Mouse (Mus musculus) CH12.LX (cell line): ENCODE measurements at regions not wholly inside any gene's neighbourhood (a gene's known extent, or its start where the extent isn't known, plus 50 kb on each side); places are given as distances from the start of the nearest gene placed in this dataset.
A peak's percentile ranks its signal among the peaks of the same experiment; 100 is the strongest.

Experiments
- DNase-seq: peaks from one replicate; pipeline ENCODE4 v3.0.0-alpha.2; 2013; ENCODE audit errors: extremely low read depth
- H3K27ac ChIP-seq: 2 replicates; pipeline ENCODE4 v1.5.1; 2012; ENCODE audit warnings: low read depth, mild to moderate bottlenecking, control low read depth, moderate library complexity; ENCODE audit not compliant: insufficient read depth
- H3K27me3 ChIP-seq: replicated peaks from 2 replicates; pipeline ENCODE3; 2012; ENCODE audit warnings: inconsistent platforms
- H3K36me3 ChIP-seq, 2 experiments: replicated peaks in 1 of 2; 2 replicates each; pipeline versions ENCODE3 to v1.6.1; 2012; ENCODE audit warnings: inconsistent platforms in 1 of 2, low read length in 1 of 2, mild to moderate bottlenecking in 1 of 2, mixed read lengths in 1 of 2, moderate library complexity in 1 of 2; ENCODE audit not compliant: control insufficient read depth in 1 of 2, insufficient read depth in 1 of 2
- H3K4me1 ChIP-seq, 2 experiments: 2 replicates each; pipeline ENCODE4 v1.6.1; 2012; ENCODE audit warnings: inconsistent platforms in 1 of 2, moderate library complexity in 1 of 2; ENCODE audit not compliant: insufficient read depth in 2 of 2, control insufficient read depth in 1 of 2
- H3K4me2 ChIP-seq: 2 replicates; pipeline ENCODE4 v1.6.1; 2012; ENCODE audit warnings: low read depth, mild to moderate bottlenecking, control low read depth; ENCODE audit not compliant: poor library complexity, insufficient read depth, severe bottlenecking
- H3K4me3 ChIP-seq, 3 experiments: fragments of 150-350 bp in 1 of 3; sonication (generic) in 1 of 3; replicated peaks in 1 of 3; 2 replicates each; pipeline versions ENCODE3 to v1.5.1; 2011 to 2012; ENCODE audit warnings: low read depth in 2 of 3, low read length in 2 of 3, mild to moderate bottlenecking in 2 of 3, moderate library complexity in 2 of 3, control low read depth in 1 of 3, improper control_type of control experiment in 1 of 3, inconsistent platforms in 1 of 3, mixed read lengths in 1 of 3; ENCODE audit not compliant: poor library complexity in 1 of 3
- H3K79me2 ChIP-seq: replicated peaks from 2 replicates; pipeline ENCODE4 v1.6.1; 2012; ENCODE audit warnings: mild to moderate bottlenecking, moderate library complexity; ENCODE audit not compliant: control insufficient read depth, poor library complexity, insufficient read depth, severe bottlenecking; ENCODE audit errors: extremely low read depth
- H3K9ac ChIP-seq: 2 replicates; pipeline ENCODE4 v1.6.1; 2012; ENCODE audit warnings: low read depth, mild to moderate bottlenecking, control low read depth, moderate library complexity; ENCODE audit not compliant: insufficient read depth
- H3K9me3 ChIP-seq: replicated peaks from 2 replicates; pipeline ENCODE3; 2012; ENCODE audit warnings: low read length, inconsistent platforms, mixed read lengths
- BHLHE40 ChIP-seq: IDR thresholded peaks from 2 replicates; pipeline ENCODE4 v1.6.1; 2011; ENCODE audit warnings: mild to moderate bottlenecking, low read depth, low read length, improper control_type of control experiment
- CHD1 ChIP-seq: IDR thresholded peaks from 2 replicates; pipeline ENCODE4 v1.6.1; 2012; ENCODE audit warnings: low read depth, low read length, improper control_type of control experiment, inconsistent platforms
- CTCF ChIP-seq, 2 experiments: IDR thresholded peaks in 1 of 2; conservative IDR thresholded peaks in 1 of 2; 2 replicates each; pipeline ENCODE4 v1.5.1; 2011 to 2012; ENCODE audit warnings: low read depth in 2 of 2, low read length in 2 of 2, improper control_type of control experiment in 1 of 2, inconsistent platforms in 1 of 2, mild to moderate bottlenecking in 1 of 2, moderate library complexity in 1 of 2
- E2F4 ChIP-seq: IDR thresholded peaks from 2 replicates; pipeline ENCODE4 v1.6.1; 2011; ENCODE audit warnings: low read depth, low read length, improper control_type of control experiment; ENCODE audit not compliant: insufficient replicate concordance
- ELF1 ChIP-seq: IDR thresholded peaks from 2 replicates; pipeline ENCODE4 v1.6.1; 2014; ENCODE audit warnings: low read depth, mild to moderate bottlenecking, inconsistent platforms, low read length, improper control_type of control experiment
- EP300 ChIP-seq: IDR thresholded peaks from 2 replicates; pipeline ENCODE4 v1.6.1; 2011; ENCODE audit warnings: low read length, improper control_type of control experiment
- GABPA ChIP-seq: IDR thresholded peaks from 2 replicates; pipeline ENCODE4 v1.6.1; 2012; ENCODE audit warnings: low read depth, low read length, improper control_type of control experiment, inconsistent platforms; ENCODE audit not compliant: insufficient replicate concordance
- HCFC1 ChIP-seq: IDR thresholded peaks from 2 replicates; pipeline ENCODE4 v1.6.1; 2012; ENCODE audit warnings: low read depth, mild to moderate bottlenecking, inconsistent platforms, low read length, improper control_type of control experiment
- KAT2A ChIP-seq: IDR thresholded peaks from 2 replicates; pipeline ENCODE4 v1.6.1; 2012; ENCODE audit warnings: low read length, improper control_type of control experiment, inconsistent platforms; ENCODE audit not compliant: insufficient replicate concordance
- MAX ChIP-seq: IDR thresholded peaks from 2 replicates; pipeline ENCODE4 v1.6.1; 2011; ENCODE audit warnings: low read length, improper control_type of control experiment
- MEF2A ChIP-seq: IDR thresholded peaks from 2 replicates; pipeline ENCODE4 v1.6.1; 2014; ENCODE audit warnings: low read depth, mild to moderate bottlenecking, inconsistent platforms, low read length, improper control_type of control experiment, borderline replicate concordance
- MXI1 ChIP-seq: IDR thresholded peaks from 2 replicates; pipeline ENCODE4 v1.6.1; 2011; ENCODE audit warnings: mild to moderate bottlenecking, low read depth, low read length, improper control_type of control experiment
- MYC ChIP-seq: IDR thresholded peaks from 2 replicates; pipeline ENCODE4 v1.6.1; 2011; ENCODE audit warnings: low read depth, mild to moderate bottlenecking, improper control_type of control experiment, low read length
- NELFE ChIP-seq: IDR thresholded peaks from 2 replicates; pipeline ENCODE4 v1.6.1; 2011; ENCODE audit warnings: low read depth, low read length, improper control_type of control experiment
- NRF1 ChIP-seq: IDR thresholded peaks from 2 replicates; pipeline ENCODE4 v1.6.1; 2014; ENCODE audit warnings: low read depth, mild to moderate bottlenecking, inconsistent platforms, low read length, improper control_type of control experiment, moderate library complexity
- POLR2A ChIP-seq: IDR thresholded peaks from 2 replicates; pipeline ENCODE4 v1.6.1; 2011; ENCODE audit warnings: low read depth, mild to moderate bottlenecking, improper control_type of control experiment, low read length
- POLR2AphosphoS2 ChIP-seq: IDR thresholded peaks from 2 replicates; pipeline ENCODE4 v1.6.1; 2011; ENCODE audit warnings: low read depth, low read length, improper control_type of control experiment
- RAD21 ChIP-seq: IDR thresholded peaks from 2 replicates; pipeline ENCODE4 v1.6.1; 2011; ENCODE audit warnings: low read depth, mild to moderate bottlenecking, low read length, improper control_type of control experiment, moderate library complexity
- RCOR1 ChIP-seq: conservative IDR thresholded peaks from 2 replicates; pipeline ENCODE4 v1.6.1; 2012; ENCODE audit warnings: low read depth, mild to moderate bottlenecking, inconsistent platforms, low read length, improper control_type of control experiment
- SIN3A ChIP-seq: IDR thresholded peaks from 2 replicates; pipeline ENCODE4 v1.6.1; 2012; ENCODE audit warnings: low read length, improper control_type of control experiment, inconsistent platforms
- TBP ChIP-seq: conservative IDR thresholded peaks from 2 replicates; pipeline ENCODE4 v1.6.1; 2011; ENCODE audit warnings: low read depth, low read length, improper control_type of control experiment
- TCF12 ChIP-seq: IDR thresholded peaks from 2 replicates; pipeline ENCODE4 v1.6.1; 2014; ENCODE audit warnings: low read depth, mild to moderate bottlenecking, inconsistent platforms, low read length, improper control_type of control experiment
- UBTF ChIP-seq: IDR thresholded peaks from 2 replicates; pipeline ENCODE4 v1.6.1; 2012; ENCODE audit warnings: low read depth, mild to moderate bottlenecking, inconsistent platforms, low read length, improper control_type of control experiment, moderate library complexity
- USF1 ChIP-seq: IDR thresholded peaks from 2 replicates; pipeline ENCODE4 v1.6.1; 2014; ENCODE audit warnings: low read depth, mild to moderate bottlenecking, inconsistent platforms, low read length, improper control_type of control experiment
- ZKSCAN1 ChIP-seq: IDR thresholded peaks from 2 replicates; pipeline ENCODE4 v1.6.1; 2012; ENCODE audit warnings: low read depth, inconsistent platforms, low read length, improper control_type of control experiment, borderline replicate concordance
- ZMIZ1 ChIP-seq: IDR thresholded peaks from 2 replicates; pipeline ENCODE4 v1.6.1; 2012; ENCODE audit warnings: low read depth, mild to moderate bottlenecking, inconsistent platforms, low read length, improper control_type of control experiment
- ZNF384 ChIP-seq: IDR thresholded peaks from 2 replicates; pipeline ENCODE4 v1.6.1; 2012; ENCODE audit warnings: low read depth, low read length, improper control_type of control experiment, inconsistent platforms
- dilution Hi-C: fragments of 300-500 bp; cut with MboI; formaldehyde crosslinking; loops from 2 replicates; pipeline ENCODE4 v1.14.3; 2020; ENCODE audit warnings: low sequenced_read_pairs; ENCODE audit not compliant: extremely low pct_unique_long_range_greater_than_20kb, extremely low pct_ligation_motif_present
- in situ Hi-C: fragments of 300-500 bp; cut with MboI; formaldehyde crosslinking; loops from 3 replicates; pipeline ENCODE4 v1.14.3; 2019; ENCODE audit warnings: low sequenced_read_pairs, low pct_ligation_motif_present, low pct_unique_long_range_greater_than_20kb, mixed read lengths

DNA sequence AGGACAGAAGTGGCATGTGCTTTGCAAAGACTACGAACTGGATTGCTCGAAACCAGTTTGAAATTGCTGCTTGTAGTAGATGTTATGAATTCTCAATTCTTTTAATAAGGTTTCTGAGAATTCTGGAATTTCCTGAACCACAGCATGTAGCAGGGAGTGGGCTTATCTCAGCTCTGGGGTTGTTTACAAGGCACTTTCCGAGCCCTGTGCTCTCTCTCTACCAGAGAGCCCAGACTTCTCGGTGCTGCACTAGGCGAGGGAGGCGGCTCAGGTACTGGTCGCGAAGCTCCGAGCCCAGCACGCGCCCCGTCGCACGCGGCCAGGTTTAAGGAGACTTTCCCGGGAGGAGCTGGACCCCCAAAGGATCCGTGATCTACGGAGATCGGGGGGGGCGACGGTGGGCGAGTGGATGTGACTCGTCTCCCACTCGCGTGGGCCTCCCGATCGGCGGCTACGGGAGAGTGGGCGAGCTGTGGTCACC is 51.9 kb upstream of the Gpc5 start:
- TF ChIP-seq ZKSCAN1 = no peak
- TF ChIP-seq RCOR1 = no peak
- peak; percentile 82 for TF ChIP-seq MYC
- no peak for TF ChIP-seq GABPA
- peak; percentile 88; the same call in 1 of the 2 replicates for TF ChIP-seq CHD1
- TF ChIP-seq MXI1 = no peak
- peak; percentile 9; the same call in 1 of the 2 replicates for TF ChIP-seq SIN3A
- in situ Hi-C loops (no loop called here), dilution Hi-C loops (no loop called here)
- peak overlapping the region; percentile 94 for H3K27ac ChIP-seq
- no peaks in the 10 kb centered on the region for H3K9me3 ChIP-seq
- H3K79me2 ChIP-seq = peaks cover 39% of the 10 kb centered on the region
- H3K27me3 ChIP-seq = no peaks in the 10 kb centered on the region
- peaks cover 16 to 29% of the 10 kb centered on the region in 2 experiments for H3K36me3 ChIP-seq
- peak overlapping the region; percentile 35 to 73 (median 56) for H3K4me3 ChIP-seq
- peak overlapping the region; percentile 37 for H3K4me2 ChIP-seq
- H3K9ac ChIP-seq = peak overlapping the region; percentile 55
- H3K4me1 ChIP-seq = peaks cover 0 to 5% of the 10 kb centered on the region in 2 experiments; a peak in 2 of 4 replicates
- DNase-seq = peak; percentile 51

DNA sequence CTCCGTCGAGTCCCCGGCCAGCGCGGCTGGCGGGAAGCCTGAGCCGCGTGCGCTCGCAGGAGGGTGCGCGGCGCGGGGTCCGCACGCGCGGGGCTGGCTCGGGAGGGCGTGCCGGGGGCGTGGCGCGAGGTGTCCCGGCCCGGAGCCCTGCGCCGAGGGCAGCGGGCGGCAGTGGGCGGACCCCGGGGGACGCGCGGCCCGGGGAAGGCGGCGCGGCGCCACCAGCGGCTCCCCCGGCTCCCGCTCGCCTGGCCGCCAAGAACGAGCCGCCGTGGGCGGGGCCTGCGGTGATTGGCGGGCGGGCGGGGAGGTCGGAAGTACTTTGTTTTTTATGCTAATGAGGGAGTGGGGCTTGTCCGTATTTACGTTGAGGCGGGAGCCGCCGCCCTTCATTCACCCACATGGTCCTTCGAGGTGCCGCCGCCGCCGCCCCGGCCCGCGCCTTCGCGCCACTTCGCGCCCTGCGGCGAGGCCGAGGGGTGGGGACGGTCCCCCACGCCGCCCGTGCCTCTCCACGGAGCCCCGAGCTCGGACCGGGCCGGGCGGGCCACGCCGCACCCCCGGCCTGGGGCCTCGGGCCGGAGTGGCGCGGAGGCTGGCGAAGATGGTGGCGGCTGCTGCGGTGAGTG is 51.3 kb upstream of the Gpc5 start:
- TF ChIP-seq USF1 = no peak
- no peak for TF ChIP-seq EP300
- TF ChIP-seq RAD21 = no peak
- 0 out of 2 replicates have a peak, but pooled peaks have one; percentile 16 for TF ChIP-seq HCFC1
- no peak for TF ChIP-seq ZKSCAN1
- peak; percentile 80 for TF ChIP-seq POLR2AphosphoS2
- no peak for TF ChIP-seq E2F4
- TF ChIP-seq POLR2A = peak; percentile 94
- no peak; the same call in 1 of the 2 replicates for TF ChIP-seq MAX
- peak; percentile 43; the same call in 1 of the 2 replicates for TF ChIP-seq UBTF
- peak; percentile 92 for TF ChIP-seq TBP
- no peak for TF ChIP-seq CHD1
- TF ChIP-seq ELF1 = peak; percentile 65
- TF ChIP-seq MXI1 = peak; percentile 86
- TF ChIP-seq NELFE = peak; percentile 98
- TF ChIP-seq TCF12 = peak; percentile 76; the same call in 1 of the 2 replicates
- TF ChIP-seq BHLHE40 = peak; percentile 83
- TF ChIP-seq MEF2A = no peak
- TF ChIP-seq NRF1 = peak; percentile 74
- TF ChIP-seq SIN3A = peak; percentile 68
- TF ChIP-seq ZMIZ1 = peak; percentile 99
- peak; percentile 76 for TF ChIP-seq ZNF384
- no peak for TF ChIP-seq GABPA
- 0 out of 2 replicates have a peak, but pooled peaks have one; percentile 34 for TF ChIP-seq KAT2A
- no peak for TF ChIP-seq CTCF (conservative IDR thresholded peaks at IDR 0.05 in 1 of 2, IDR thresholded peaks at IDR 0.05 in 1 of 2; ENCODE audit: low read depth in 2 of 2, low read length in 2 of 2)
- dilution Hi-C loops = no loop called here
- H3K27ac ChIP-seq = peak overlapping the region; percentile 94
- H3K36me3 ChIP-seq = peaks cover 21 to 34% of the 10 kb centered on the region in 2 experiments
- H3K9ac ChIP-seq = peak overlapping the region; percentile 100
- peak; percentile 90 for DNase-seq
- H3K4me1 ChIP-seq = peaks cover 0 to 9% of the 10 kb centered on the region in 2 experiments; a peak in 2 of 4 replicates
- H3K4me3 ChIP-seq = peak overlapping the region; percentile 24 to 89 (median 73)
- H3K4me2 ChIP-seq = peak overlapping the region; percentile 37
- no peaks in the 10 kb centered on the region for H3K9me3 ChIP-seq
- no peaks in the 10 kb centered on the region for H3K27me3 ChIP-seq
- in situ Hi-C loops = no loop called here
- peaks cover 44% of the 10 kb centered on the region for H3K79me2 ChIP-seq
